Mouse (Mus musculus): ENCODE measurements around the gene Shroom1. TPM values are rescaled to one million over a fixed set of nuclear protein-coding genes. Genes with fewer than 3 reads are reported as not detected.

The Shroom1 gene
- polyA plus RNA-seq, 1 experiment = 0.82 TPM

- Histone ChIP-seq H3K79me2 (ENCODE audit: control insufficient read depth, insufficient read depth) (no peaks in the 10 kb centered on the region), H3ac (ENCODE audit: control insufficient read depth, insufficient read length, low read depth) (no peak overlapping the region)
- TF ChIP-seq MYOD1 (IDR thresholded peaks at IDR 0.05; ENCODE audit: control insufficient read depth, insufficient read length, low read depth) (no peak), FOSL1 (IDR thresholded peaks at IDR 0.05; ENCODE audit: insufficient read depth, low read length, poor library complexity, severe bottlenecking) (no peak), CEBPB (IDR thresholded peaks at IDR 0.05; ENCODE audit: low read depth) (no peak), CTCF (IDR thresholded peaks at IDR 0.05; ENCODE audit: control insufficient read depth, insufficient read depth, insufficient read length) (no peak), MAX (IDR thresholded peaks at IDR 0.05) (no peak), USF1 (IDR thresholded peaks at IDR 0.05; ENCODE audit: low read depth) (no peak), MYOG (IDR thresholded peaks at IDR 0.05; ENCODE audit: control insufficient read depth, extremely low read depth, insufficient read length) (no peak)
These were observed 20.7 kb upstream of the Shroom1 start for GRCm38 (mm10) chr11:53436338-53436737.

GRCm38 (mm10) chr11:53441921-53442320 lies 15.1 kb upstream of the Shroom1 start:
- Histone ChIP-seq H3K79me3 (ENCODE audit: low read depth) (no peaks in the 10 kb centered on the region), H3K27me3 (ENCODE audit: control insufficient read depth, insufficient read depth, insufficient read length) (peaks cover 7% of the 10 kb centered on the region)
- TF ChIP-seq MYOG (IDR thresholded peaks at IDR 0.05; ENCODE audit: control insufficient read depth, extremely low read depth, insufficient read length) (no peak), USF1 (IDR thresholded peaks at IDR 0.05; ENCODE audit: low read depth) (no peak), FOSL1 (IDR thresholded peaks at IDR 0.05; ENCODE audit: insufficient read depth, low read length, poor library complexity, severe bottlenecking) (no peak), CEBPB (IDR thresholded peaks at IDR 0.05; ENCODE audit: low read depth) (no peak), CTCF (IDR thresholded peaks at IDR 0.05; ENCODE audit: control insufficient read depth, insufficient read depth, insufficient read length) (no peak), MAX (IDR thresholded peaks at IDR 0.05) (no peak)

More at GRCm38 (mm10) chr11:53436338-53436737, 20.7 kb upstream of the Shroom1 start:
- no peaks in the 10 kb centered on the region for H3K36me3 ChIP-seq (ENCODE audit: control insufficient read depth, insufficient read depth)
- no peak overlapping the region for H3K4me3 ChIP-seq (ENCODE audit: insufficient read depth, poor library complexity, severe bottlenecking)
- H3K27me3 ChIP-seq (ENCODE audit: control insufficient read depth, insufficient read depth, insufficient read length) = peaks cover 16% of the 10 kb centered on the region
- H3K79me3 ChIP-seq (ENCODE audit: low read depth) = no peaks in the 10 kb centered on the region

GRCm38 (mm10) chr11:53443861-53444260 lies 13.1 kb upstream of the Shroom1 start:
- Histone ChIP-seq H3K79me3 (ENCODE audit: low read depth) (no peaks in the 10 kb centered on the region), H3K79me2 (ENCODE audit: control insufficient read depth, insufficient read depth) (no peaks in the 10 kb centered on the region)

More at GRCm38 (mm10) chr11:53441921-53442320, 15.1 kb upstream of the Shroom1 start:
- Histone ChIP-seq H3K4me3 (ENCODE audit: insufficient read depth, poor library complexity, severe bottlenecking) (no peak overlapping the region), H3K79me2 (ENCODE audit: control insufficient read depth, insufficient read depth) (no peaks in the 10 kb centered on the region), H3K36me3 (ENCODE audit: control insufficient read depth, insufficient read depth) (no peaks in the 10 kb centered on the region), H3ac (ENCODE audit: control insufficient read depth, insufficient read length, low read depth) (no peak overlapping the region)

GRCm38 (mm10) chr11:53445562-53445961 lies 11.4 kb upstream of the Shroom1 start:
- Histone ChIP-seq H3K36me3 (ENCODE audit: control insufficient read depth, insufficient read depth) (no peaks in the 10 kb centered on the region), H3K79me2 (ENCODE audit: control insufficient read depth, insufficient read depth) (no peaks in the 10 kb centered on the region), H3K79me3 (ENCODE audit: low read depth) (no peaks in the 10 kb centered on the region), H3K4me3 (ENCODE audit: insufficient read depth, poor library complexity, severe bottlenecking) (no peak overlapping the region), H3K27me3 (ENCODE audit: control insufficient read depth, insufficient read depth, insufficient read length) (peaks cover 6% of the 10 kb centered on the region), H3ac (ENCODE audit: control insufficient read depth, insufficient read length, low read depth) (no peak overlapping the region)
- TF ChIP-seq CEBPB (IDR thresholded peaks at IDR 0.05; ENCODE audit: low read depth) (no peak), MAX (IDR thresholded peaks at IDR 0.05) (no peak), CTCF (IDR thresholded peaks at IDR 0.05; ENCODE audit: control insufficient read depth, insufficient read depth, insufficient read length) (no peak), USF1 (IDR thresholded peaks at IDR 0.05; ENCODE audit: low read depth) (no peak), FOSL1 (IDR thresholded peaks at IDR 0.05; ENCODE audit: insufficient read depth, low read length, poor library complexity, severe bottlenecking) (no peak), MYOG (IDR thresholded peaks at IDR 0.05; ENCODE audit: control insufficient read depth, extremely low read depth, insufficient read length) (no peak), MYOD1 (IDR thresholded peaks at IDR 0.05; ENCODE audit: control insufficient read depth, insufficient read length, low read depth) (no peak)

More at GRCm38 (mm10) chr11:53443861-53444260, 13.1 kb upstream of the Shroom1 start:
- H3K4me3 ChIP-seq (ENCODE audit: insufficient read depth, poor library complexity, severe bottlenecking) = no peak overlapping the region
- H3K36me3 ChIP-seq (ENCODE audit: control insufficient read depth, insufficient read depth) = no peaks in the 10 kb centered on the region
- H3ac ChIP-seq (ENCODE audit: control insufficient read depth, insufficient read length, low read depth) = no peak overlapping the region
- no peak for TF ChIP-seq CEBPB (IDR thresholded peaks at IDR 0.05; ENCODE audit: low read depth)
- peak; percentile 37 for TF ChIP-seq MAX (IDR thresholded peaks at IDR 0.05)
- H3K27me3 ChIP-seq (ENCODE audit: control insufficient read depth, insufficient read depth, insufficient read length) = no peaks in the 10 kb centered on the region

GRCm38 (mm10) chr11:53446183-53446582 lies 10.8 kb upstream of the Shroom1 start:
- TF ChIP-seq MYOD1 (IDR thresholded peaks at IDR 0.05; ENCODE audit: control insufficient read depth, insufficient read length, low read depth) (no peak), FOSL1 (IDR thresholded peaks at IDR 0.05; ENCODE audit: insufficient read depth, low read length, poor library complexity, severe bottlenecking) (no peak), MYOG (IDR thresholded peaks at IDR 0.05; ENCODE audit: control insufficient read depth, extremely low read depth, insufficient read length) (no peak), CEBPB (IDR thresholded peaks at IDR 0.05; ENCODE audit: low read depth) (no peak), MAX (IDR thresholded peaks at IDR 0.05) (no peak), USF1 (IDR thresholded peaks at IDR 0.05; ENCODE audit: low read depth) (no peak), CTCF (IDR thresholded peaks at IDR 0.05; ENCODE audit: control insufficient read depth, insufficient read depth, insufficient read length) (no peak)
- Histone ChIP-seq H3K79me3 (ENCODE audit: low read depth) (no peaks in the 10 kb centered on the region), H3ac (ENCODE audit: control insufficient read depth, insufficient read length, low read depth) (no peak overlapping the region), H3K27me3 (ENCODE audit: control insufficient read depth, insufficient read depth, insufficient read length) (peaks cover 10% of the 10 kb centered on the region), H3K4me3 (ENCODE audit: insufficient read depth, poor library complexity, severe bottlenecking) (no peak overlapping the region), H3K36me3 (ENCODE audit: control insufficient read depth, insufficient read depth) (no peaks in the 10 kb centered on the region), H3K79me2 (ENCODE audit: control insufficient read depth, insufficient read depth) (no peaks in the 10 kb centered on the region)

- Histone ChIP-seq H3K4me3 (ENCODE audit: insufficient read depth, poor library complexity, severe bottlenecking) (no peak overlapping the region), H3ac (ENCODE audit: control insufficient read depth, insufficient read length, low read depth) (no peak overlapping the region), H3K79me3 (ENCODE audit: low read depth) (no peaks in the 10 kb centered on the region), H3K27me3 (ENCODE audit: control insufficient read depth, insufficient read depth, insufficient read length) (peaks cover 10% of the 10 kb centered on the region), H3K79me2 (ENCODE audit: control insufficient read depth, insufficient read depth) (no peaks in the 10 kb centered on the region), H3K36me3 (ENCODE audit: control insufficient read depth, insufficient read depth) (no peaks in the 10 kb centered on the region)
- no peak for TF ChIP-seq MYOG (IDR thresholded peaks at IDR 0.05; ENCODE audit: control insufficient read depth, extremely low read depth, insufficient read length)
- TF ChIP-seq CEBPB (IDR thresholded peaks at IDR 0.05; ENCODE audit: low read depth) = no peak
- no peak for TF ChIP-seq MYOD1 (IDR thresholded peaks at IDR 0.05; ENCODE audit: control insufficient read depth, insufficient read length, low read depth)
- no peak for TF ChIP-seq CTCF (IDR thresholded peaks at IDR 0.05; ENCODE audit: control insufficient read depth, insufficient read depth, insufficient read length)
- no peak for TF ChIP-seq USF1 (IDR thresholded peaks at IDR 0.05; ENCODE audit: low read depth)
- no peak for TF ChIP-seq MAX (IDR thresholded peaks at IDR 0.05)
- TF ChIP-seq FOSL1 (IDR thresholded peaks at IDR 0.05; ENCODE audit: insufficient read depth, low read length, poor library complexity, severe bottlenecking) = no peak
These were observed 9.0 kb upstream of the Shroom1 start for GRCm38 (mm10) chr11:53447996-53448395.
